Mouse (Mus musculus): ENCODE results near the gene Spata18.

Spata18 gene

DNA sequence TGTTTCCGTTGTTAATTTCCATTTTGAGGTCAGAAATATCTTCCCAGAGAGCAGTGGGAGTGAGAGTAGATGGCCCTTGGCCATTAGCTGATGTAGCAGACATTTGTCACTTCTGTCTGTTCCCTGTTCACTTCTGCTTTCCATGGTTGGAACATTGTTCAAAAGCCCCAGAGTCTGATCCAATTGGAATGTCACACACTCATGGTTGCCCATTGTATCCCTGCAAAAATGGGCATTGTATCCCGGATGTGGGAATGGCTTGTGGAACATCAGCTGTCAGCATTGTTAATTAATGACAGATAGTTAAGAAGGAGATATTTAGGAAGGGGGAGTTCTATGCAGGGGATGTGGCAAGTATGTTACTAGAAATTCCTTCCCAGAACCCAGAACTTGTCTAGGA, 65.8 kb downstream of the Spata18 start:
- no peak for DNase-seq (ENCODE audit: low spot score)

GRCm38 (mm10) chr5:73721682-73722282, 70.6 kb downstream of the Spata18 start:
- no peak for DNase-seq (ENCODE audit: low spot score)

DNA sequence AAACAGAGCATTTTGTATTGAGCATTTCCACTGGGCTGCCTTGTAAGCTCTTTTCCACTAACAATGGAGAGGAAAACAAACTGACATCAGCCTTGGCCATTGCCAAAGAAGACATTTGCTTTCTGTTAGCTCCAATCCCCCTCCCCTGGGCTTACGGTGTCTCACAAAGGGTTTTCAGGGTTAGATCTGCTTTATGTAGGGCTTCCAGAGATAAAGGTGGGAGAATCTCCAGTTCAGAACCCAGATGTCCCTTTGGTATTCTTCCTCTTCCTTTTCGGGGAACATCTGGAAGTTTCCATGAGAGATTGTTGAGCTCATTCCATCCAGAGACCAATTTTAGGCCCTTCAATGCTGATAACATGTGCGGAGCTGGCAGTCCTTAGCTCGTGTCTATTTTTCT, 74.8 kb downstream of the Spata18 start:
- DNase-seq (ENCODE audit: low spot score), result no peak

DNA sequence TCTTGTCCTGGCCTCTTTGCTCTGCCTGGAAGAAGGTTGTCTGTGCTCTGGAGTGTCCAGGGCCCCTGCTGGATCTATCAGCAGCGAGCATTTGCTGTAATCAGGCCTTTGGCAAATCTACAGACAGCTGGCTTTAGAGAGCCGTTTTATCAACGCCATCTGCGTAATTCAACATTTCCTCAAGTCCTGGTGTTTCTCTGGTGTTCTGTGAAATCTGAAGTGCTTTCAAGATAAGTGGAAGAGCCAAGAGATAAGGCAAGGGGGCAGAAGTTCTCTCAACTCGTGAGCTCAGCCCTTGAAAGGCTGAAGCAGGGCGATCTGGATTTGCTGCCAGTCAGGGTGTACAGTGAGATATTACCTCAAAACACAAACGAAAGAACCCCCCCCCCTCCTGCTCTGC, 77.5 kb downstream of the Spata18 start:
- no peak for DNase-seq (ENCODE audit: low spot score)
